Mouse (Mus musculus) T-helper 17 cell (primary cell): ENCODE results near the gene Ms4a4a.

Source experiments
- in situ Hi-C, 2 experiments: fragments of 300-600 bp; cut with MboI, MseI; formaldehyde crosslinking; loops; 1 replicate in 1 of 2; 2 replicates in 1 of 2; pipeline ENCODE4 v1.15.1; 2025; ENCODE audit warnings: high pct_unique_total_duplicates in 2 of 2

Ms4a4a gene

DNA sequence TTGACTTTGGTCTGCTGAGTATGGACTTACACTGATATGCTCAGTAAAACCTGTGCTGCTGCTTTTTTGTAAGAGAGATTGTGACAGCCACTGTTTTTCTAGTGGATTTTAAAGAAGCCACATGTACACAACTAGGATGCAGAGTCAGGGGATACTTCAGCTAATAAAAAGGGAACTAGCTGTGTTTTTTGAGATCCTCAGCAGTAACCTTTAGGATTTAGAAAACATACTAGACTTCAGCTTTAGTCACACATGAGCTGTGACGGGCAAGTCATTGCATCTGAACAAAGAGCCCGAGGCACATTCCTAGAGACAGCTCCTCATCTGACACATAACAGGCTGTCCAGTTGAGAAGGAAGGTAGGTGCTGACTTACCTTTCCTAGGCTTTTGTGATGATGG, at the start of gene Ms4a4a:
Gene Ms4a4a (plus strand): TSS at position 251 of the 400 bp plus-strand sequence.
- in situ Hi-C loops: no loop called here

DNA sequence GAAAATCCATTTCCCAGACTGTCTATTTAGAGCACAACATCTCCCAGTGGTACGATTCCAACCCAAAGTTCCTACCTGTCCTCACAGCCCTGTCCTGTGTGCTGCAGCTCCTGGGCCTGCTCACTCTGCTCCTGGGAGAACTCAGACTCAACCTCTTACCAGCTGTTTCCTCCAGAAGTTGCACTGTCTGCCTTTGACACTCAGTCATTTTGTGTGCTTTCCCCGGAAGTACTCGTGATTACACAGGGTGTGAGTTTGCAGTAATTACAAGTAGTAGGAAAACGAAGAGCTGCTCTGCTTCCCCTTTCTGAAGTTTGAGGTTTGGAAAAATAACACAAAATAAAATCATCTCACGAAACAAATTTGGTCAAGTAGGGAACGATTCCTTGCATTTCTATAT, 39.4 kb upstream of the Ms4a4a start, which contains the start of gene Ms4a7:
Gene Ms4a7 (minus strand): TSS at position 215 of the 400 bp plus-strand sequence.
- in situ Hi-C loops: no loop called here

DNA sequence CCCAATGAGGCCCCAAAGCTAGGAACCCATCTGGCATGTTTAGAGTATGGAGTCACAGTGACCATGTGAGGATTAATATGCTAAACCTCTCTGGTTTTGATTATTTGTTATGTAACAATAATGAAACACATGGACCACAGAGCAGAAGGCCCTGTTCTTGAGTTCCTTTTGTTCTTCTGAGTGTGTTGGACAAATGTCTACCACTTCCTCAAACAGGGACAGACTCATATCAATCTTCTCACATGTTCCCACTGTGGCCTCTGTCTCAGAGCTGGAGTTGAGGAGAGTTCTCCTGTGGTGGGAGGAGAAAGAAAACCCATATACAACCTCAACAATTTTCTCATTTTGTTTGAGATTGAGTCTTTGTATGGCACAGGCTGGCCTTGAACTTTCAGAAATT, 32.2 kb upstream of the Ms4a4a start:
- in situ Hi-C loops: no loop called here

DNA sequence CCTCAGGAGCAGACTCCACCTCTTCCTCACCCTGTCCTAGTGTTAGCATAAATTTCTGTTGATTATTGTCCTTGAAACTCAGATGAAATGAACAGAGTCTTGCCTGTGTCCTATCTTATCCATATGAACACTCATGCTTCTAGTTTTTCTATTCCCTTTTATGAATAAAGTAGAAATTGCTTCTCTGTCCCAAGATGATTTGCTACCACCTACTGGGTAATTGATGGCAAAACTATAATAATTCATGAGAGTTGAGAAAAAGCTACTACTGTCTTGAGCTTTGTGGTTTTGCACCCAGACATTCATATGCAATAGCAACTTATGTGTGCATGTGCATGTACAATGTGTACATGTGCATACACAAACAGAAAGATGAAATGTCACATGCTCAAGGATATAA, 31.3 kb upstream of the Ms4a4a start:
- in situ Hi-C loops: no loop called here

DNA sequence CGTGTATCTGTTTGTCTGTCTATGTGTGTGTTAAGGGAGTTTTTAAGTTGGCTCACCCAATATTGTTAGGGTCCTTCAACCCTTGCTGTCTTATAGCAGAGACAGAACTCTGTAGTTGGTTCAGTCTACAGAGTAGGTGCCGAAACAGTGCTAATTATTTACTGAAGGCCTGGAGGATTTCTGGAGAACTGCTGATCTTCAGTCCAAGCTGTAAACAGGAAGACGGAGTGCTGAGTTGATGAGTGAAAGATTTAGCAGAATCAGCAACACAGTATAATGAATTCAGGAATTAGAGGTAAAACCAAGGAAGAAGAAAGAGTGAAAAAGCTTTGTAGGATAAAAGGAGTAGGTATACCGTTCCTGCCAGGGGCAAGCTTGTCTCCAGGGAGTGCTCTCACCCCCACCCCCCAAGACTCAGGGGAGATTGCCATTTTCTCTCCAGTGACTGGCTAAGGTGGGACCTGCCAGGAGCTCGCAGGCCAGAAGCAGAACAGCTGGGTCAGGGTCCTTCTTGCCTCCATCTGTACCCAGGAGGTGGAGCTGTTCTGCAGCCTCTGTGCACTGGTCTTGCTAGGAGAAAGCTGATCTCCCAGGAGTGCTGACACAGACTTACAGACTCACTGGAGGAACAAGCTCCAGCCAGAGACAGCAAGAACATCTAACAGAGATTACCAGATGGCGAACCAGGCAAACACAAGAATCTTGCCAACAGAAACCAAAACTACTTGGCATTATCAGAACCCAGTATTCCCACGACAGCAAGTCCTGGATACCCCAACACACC, 25.4 kb upstream of the Ms4a4a start:
- in situ Hi-C loops: loop anchor here (5.0 kb wide), 4 partner anchors 52 to 422 kb away; partner anchors contain the start of genes Mrpl16 (in 1 of the 2) and Ms4a4c (in 1 of the 2)

DNA sequence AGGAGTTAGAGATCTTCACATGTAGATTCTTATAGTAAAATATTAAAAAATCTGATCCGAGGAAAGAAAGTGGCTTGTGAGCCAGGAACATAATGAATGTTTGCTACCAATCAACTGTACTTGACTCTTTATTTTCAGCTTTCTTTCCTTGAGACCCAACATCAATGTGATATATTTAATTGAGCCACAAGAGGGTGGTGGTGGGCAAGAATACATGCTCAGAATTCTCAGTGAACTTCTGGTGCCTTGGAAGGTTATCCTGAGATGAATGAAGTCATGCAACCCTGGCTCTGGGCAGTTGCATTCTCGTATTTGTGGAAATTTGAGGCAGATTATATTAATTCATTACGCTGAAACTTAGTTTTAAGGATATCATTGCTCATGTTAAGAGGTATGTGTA, 23.4 kb upstream of the Ms4a4a start:
- in situ Hi-C loops: loop anchor here (5.0 kb wide), 3 partner anchors 50 to 420 kb away; partner anchors contain the start of genes Mrpl16 (in 1 of the 2) and Ms4a4c (in 1 of the 2)

DNA sequence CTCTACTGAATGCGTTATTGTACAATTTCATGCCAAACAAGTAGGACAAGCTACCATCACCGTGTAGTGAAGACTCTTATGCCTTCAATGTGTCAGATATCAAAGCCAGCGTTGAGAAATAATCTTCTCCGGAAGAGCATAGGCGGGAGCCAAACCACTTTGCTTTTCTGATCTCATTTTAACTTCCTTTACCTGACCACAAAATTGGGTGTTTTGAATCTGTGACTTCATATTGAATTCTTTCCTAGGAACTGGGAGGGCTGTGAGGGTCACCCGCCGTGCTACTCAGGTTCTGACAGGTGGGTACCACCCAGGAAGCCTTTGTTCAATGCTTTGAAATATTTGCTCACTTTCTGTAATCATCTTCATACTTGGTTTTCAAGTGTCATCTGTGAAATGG, 19.6 kb upstream of the Ms4a4a start:
- in situ Hi-C loops: loop anchor here in 1 of 2 experiments (5.0 kb wide), 1 partner anchor 167 kb away; no protein-coding TSS in a partner anchor

DNA sequence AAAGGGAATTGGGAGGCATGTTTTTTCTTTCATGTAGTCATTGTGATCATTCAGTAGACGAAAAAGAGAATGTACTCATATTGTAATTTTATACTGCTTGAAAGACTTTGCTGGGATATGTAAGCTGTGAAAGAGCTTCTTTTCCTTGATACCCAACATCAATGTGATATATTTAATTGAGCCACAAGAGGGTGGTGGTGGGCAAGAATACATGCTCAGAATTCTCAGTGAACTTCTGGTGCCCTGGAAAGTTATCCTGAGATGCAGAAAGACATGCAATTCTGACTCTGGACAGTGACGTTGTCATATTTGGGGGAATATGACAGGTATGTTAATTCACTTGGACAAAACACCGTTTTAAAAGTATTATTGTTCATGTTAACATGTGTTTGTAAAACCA, 15.2 kb upstream of the Ms4a4a start:
- in situ Hi-C loops: loop anchor here in 1 of 2 experiments (5.0 kb wide), 1 partner anchor 132 kb away; no protein-coding TSS in a partner anchor

DNA sequence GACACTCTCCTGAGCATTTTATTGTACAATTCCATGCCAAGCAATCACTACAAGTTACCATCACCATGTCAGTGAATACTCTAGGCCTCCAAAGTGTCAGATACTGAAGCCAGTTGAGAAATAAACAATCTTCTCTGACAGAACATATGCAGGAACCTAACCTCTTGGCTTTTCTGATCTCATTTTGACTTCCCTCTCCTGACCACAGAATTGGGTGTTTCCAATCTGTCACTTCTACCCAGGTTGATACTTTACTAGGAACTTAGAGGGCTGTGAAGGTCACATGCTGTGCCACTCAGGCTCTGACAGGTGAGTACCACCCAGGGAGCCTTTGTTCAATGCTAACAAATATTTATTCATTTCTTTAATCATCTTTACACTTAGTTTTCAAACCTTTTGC, 13.3 kb upstream of the Ms4a4a start:
- in situ Hi-C loops: loop anchor here in 1 of 2 experiments (5.0 kb wide), 1 partner anchor 130 kb away; no protein-coding TSS in a partner anchor

DNA sequence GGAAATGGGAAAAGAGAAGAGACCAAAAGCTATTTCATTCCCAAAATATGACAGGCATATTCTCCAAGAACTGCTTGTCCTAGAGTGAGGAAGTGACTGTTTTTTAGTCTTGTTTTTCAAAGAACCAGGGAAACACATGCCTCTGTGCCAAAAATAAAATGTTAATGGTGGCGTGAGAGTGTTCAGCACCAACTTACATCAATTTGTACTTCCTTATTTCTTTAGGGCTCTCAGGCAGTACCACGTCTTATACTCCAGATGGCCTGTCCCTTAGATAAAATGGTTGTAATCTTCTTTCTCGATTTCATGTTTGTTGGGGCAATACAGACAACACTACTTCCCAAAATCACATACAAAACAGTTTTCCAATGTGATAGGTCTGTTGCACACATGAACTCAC, 7.0 kb upstream of the Ms4a4a start:
- in situ Hi-C loops: no loop called here

DNA sequence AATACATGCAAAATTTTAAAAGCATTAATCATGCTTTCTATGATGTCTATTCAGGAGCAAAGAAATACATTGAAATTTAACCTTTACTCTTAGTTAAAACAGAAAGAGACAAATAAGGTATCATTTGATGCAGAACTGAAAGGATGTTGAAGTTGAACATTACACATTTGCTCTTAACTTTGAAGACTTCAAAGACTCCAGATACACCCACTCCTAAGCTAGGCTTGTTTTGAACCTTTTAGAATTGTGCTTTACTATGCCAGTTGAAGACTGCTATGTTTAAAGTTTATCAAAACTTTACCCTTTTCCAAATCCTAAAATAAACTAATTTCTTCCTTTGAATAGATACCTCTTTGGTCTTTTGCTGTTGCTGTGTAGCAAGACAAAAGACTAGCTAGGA, 4.1 kb upstream of the Ms4a4a start:
- in situ Hi-C loops: loop anchor here in 1 of 2 experiments (5.0 kb wide), 1 partner anchor 91 kb away; no protein-coding TSS in a partner anchor

DNA sequence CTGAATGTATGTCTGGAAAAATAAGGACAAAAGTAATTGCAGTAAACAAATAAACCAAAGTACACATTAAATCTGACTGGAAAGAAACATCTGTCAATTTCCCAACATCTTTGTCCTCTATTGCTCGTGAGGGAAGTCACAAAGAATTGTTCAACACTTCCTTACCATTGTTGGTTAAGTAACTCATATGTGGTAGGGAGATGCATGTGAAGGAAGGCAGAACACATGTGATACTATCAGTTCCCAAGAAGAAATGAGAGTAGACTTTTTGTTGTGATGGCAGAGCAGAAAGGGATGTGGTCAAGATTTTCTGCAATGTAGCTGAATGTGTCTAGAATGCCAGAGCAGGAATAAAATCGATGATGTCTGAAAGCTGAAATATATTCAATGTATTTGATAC, 1.1 kb downstream of the Ms4a4a start:
- in situ Hi-C loops: no loop called here

DNA sequence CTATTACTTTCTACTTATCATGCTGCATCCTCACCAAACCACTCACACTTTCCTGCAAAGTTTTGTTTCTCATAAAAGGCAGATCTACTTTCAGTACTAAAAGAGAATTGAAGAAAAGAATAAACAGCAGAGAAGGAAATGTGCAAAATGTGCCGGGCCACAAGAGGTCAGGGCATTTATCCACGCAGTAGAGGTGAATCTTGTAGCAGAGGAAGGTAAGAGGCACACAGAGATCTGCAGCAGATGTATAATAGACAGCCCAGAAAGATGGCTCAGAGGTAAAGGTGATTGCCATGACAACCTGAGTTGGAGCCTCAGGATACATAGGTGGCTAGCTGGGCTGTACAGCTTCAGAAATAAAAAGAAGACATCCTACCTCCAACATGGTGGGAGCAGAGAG, 11.8 kb downstream of the Ms4a4a start:
- in situ Hi-C loops: no loop called here

DNA sequence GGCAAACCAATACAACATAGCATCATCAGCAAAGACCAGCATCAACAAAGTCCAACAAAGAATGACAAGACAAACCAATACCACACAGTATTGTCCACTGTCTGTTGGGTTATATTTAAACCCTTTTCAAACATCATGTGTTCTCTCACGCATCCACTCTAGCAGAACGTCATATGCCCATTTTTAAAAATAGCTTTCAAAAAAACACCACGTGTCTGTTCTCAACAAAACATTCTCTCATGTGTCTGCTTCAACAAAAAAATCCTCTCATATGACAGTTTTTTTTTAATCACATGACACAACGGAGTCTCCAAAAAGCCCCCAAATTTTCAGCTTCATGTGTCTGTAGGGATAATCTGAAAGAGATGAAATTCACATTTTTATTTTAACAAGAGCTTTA, 12.4 kb downstream of the Ms4a4a start:
- in situ Hi-C loops: no loop called here

DNA sequence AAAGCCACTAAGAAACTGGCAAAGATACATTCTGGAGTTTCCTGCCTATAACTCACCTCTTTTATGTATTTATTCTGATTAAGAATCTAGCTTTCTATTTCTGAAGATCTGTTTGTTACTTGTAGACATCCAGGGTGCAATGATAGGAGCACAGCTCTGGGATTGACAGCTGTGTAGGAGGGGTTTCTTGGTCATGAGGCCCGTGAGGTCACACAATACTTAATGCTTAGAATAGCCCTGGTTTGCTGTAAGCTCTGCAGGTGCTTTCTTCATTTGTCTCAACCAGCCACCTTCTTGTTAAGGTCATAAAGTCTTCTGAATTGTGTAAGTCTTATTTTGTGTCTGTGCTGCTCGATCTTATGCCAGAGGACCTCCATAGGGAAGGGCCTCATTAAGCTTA, 13.6 kb downstream of the Ms4a4a start:
- in situ Hi-C loops: no loop called here

DNA sequence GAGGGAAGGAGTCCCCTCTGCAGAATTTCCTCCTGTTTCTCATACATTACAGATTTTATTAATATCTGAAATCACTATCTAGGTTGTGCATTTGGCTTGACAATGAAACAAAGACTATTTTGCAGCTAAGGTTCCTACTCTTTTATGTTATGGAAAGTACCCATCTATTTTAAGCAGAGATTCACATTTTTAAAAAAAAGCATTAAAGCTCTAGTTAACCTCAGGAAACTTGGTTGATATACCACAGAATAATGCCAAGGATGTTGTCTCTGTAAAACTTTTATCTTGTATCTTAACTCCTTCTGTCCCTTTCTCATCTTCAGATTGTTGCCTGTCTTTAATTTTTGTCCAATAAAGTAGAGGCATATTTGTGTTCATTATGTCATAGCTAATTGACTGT, 20.4 kb downstream of the Ms4a4a start:
- in situ Hi-C loops: no loop called here

DNA sequence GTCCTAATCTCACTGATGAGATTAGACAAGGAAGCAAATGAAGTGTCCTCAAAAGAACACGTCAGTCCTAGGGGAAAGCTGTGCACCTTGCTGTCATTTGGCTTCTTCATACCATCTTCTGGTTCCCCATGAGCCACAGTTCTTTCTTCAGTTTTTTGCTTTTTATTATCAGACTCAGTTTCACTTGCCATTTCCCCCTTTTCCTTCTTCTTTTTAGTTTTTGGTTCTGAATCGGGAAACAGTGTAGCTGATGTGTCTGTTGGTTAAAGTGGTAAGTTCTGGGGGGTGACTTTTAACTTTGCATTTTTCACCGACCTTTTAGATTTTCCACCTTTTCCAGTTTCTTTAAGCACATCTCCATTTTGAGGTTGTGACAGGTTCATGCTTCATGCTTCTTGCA, 29.2 kb downstream of the Ms4a4a start, which contains the start of gene Ms4a4c:
Gene Ms4a4c (plus strand): TSS at position 244 of the 400 bp plus-strand sequence.
- in situ Hi-C loops: loop anchor here in 1 of 2 experiments (5.0 kb wide), 2 partner anchors 33 to 52 kb away; no protein-coding TSS in a partner anchor

DNA sequence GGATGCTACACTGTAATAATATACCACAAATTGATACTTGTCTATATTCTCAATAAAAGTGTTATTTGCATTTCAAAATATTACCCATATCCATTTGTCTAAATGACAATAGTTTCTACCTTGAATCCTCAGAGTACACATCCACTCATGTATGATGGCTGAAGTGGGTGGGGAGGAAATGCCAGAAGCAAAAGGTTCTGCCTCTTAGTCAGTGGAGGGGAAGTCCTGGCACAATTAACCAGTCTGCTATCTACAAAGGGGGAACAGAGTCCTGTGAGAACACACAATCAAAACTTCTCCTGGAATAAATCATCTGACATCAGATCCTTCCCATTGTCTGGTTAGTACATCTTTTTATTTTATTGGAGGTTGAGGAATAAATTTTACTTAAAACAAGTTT, 32.1 kb downstream of the Ms4a4a start:
- in situ Hi-C loops: no loop called here

DNA sequence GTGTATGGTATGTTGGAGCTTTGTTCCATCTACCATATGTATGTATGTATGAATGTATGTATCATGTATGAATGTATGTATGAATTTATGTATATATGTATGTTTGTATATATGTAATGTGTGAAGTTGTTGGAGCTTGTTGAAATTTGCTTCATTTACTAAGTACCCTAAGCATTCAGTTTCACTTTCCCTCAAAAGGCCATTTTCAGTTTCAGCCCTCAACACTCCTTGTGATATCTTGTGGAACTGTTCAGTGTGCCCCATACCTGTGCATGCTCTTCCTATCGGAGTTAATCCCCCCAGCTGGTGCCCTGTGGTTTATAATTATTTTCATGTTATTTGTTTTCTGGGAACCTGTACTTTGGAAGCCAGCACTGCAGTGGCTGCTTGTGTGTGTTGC, 33.3 kb downstream of the Ms4a4a start:
- in situ Hi-C loops: no loop called here

DNA sequence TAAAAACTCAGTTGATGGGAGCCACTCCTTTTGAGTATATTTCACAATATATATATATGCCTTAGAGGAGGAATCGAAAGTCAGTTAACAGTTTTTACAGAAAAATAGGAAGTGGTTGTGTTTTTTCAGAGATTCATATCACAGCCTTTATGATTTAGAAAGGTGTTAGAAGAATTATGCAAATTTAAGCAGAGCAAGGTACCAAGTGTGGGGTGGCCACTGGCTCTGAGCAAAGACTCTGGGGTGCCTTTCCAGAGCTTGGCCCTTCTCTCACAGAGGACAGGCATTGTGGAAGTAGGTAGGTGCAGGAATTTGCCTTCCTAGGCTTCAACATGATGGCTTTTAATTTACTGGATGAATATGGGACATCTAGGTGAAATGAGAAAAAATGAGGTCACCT, 36.3 kb downstream of the Ms4a4a start:
- in situ Hi-C loops: no loop called here

DNA sequence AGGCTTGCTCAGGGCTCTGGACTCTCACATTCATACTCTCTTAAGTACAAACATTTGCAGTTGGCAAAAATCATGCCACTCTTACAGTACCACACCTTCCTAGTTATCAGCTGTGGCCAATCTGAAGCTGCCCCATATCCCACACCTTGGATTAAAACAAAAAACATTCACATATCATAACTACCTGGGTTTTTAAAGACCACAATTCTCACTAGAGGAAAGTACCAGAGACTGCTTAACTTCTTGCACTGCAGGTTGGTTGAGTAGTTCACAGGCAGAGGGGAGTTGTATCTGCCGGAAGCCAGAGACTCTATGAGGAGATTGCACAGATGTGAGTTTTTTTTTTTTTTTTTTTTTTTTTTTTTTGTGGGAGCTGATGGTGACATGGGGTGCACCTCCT, 38.8 kb downstream of the Ms4a4a start:
- in situ Hi-C loops: no loop called here

DNA sequence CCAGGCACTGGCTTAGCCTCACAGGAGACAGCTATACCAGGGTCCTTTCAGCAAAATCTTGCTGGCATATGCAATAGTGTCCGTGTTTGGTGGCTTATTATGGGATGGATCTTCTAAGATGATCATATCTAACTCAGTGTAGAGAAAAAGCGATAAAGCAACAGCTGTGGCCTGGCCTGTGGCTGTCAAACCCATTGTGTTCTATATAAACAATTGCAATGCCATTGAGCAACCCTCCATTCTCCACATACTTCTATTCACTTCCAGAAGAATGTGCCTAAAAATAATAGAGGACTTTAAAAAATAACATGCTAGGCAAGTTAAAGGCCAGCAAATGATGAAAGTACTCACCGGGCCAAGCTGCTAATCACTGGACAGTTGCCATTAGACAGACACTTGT, 40.3 kb downstream of the Ms4a4a start:
- in situ Hi-C loops: loop anchor here (5.0 kb wide), 1 partner anchor 42 kb away; no protein-coding TSS in a partner anchor

DNA sequence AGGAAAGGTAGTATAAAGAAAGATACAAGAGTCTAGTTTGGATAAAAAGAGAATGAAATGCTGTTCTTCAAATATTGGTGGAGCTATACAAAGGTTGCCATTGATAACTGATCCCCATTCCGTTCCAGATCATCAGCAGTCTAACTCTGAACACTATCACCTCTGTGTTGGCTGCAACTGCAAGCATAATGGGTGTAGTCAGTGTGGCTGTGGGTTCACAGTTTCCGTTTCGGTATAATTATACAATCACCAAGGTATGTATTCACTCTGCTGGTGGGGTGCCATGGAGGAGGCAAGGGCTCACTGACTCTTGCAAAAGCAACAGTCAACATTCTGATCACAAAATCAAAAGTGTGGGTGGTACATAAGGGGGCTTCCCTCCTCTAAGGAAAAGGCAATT, 43.5 kb downstream of the Ms4a4a start:
- in situ Hi-C loops: loop anchor here (5.0 kb wide), 1 partner anchor 38 kb away; no protein-coding TSS in a partner anchor
